Mouse (Mus musculus) layer of hippocampus, adult 2 months (tissue): ENCODE data around the gene Ctnnd1. TPM values are rescaled to one million over a fixed set of nuclear protein-coding genes. Genes with fewer than 3 reads are reported as not detected.
A peak's percentile ranks its signal among the peaks of the same experiment; 100 is the strongest.

Source experiments
- DNase-seq, 2 experiments: peaks; one replicate each; pipeline ENCODE4 v3.0.0; 2022; ENCODE audit warnings: low spot score in 2 of 2
- H3K27ac ChIP-seq: fragments of 200-600 bp; 2 replicates; pipeline ENCODE4 v1.8.1; 2022
- H3K4me3 ChIP-seq: fragments of 200-600 bp; 2 replicates; pipeline ENCODE4 v1.8.1; 2022; ENCODE audit warnings: mild to moderate bottlenecking
- CTCF ChIP-seq: fragments of 200-600 bp; conservative IDR thresholded peaks from 2 replicates; pipeline ENCODE4 v1.8.1; 2022; ENCODE audit warnings: antibody characterized with exemption, mild to moderate bottlenecking, moderate library complexity
- total RNA-seq, 2 experiments: library from RNA; stranded (reverse); gene quantifications; 2 replicates each; pipeline ENCODE4 v1.2.3; 2021

Gene Ctnnd1
- total RNA-seq, 2 experiments from 2014 or later: 43.3 to 52.9 TPM

GRCm38 (mm10) chr2:84669828-84670568 lies 19.4 kb upstream of the Ctnnd1 start:
- Histone ChIP-seq H3K27ac (peak overlapping the region; percentile 90), H3K4me3 (peak overlapping the region; percentile 92)
- no peak for TF ChIP-seq CTCF
- peak in 1 of 2 experiments; percentile 17 for DNase-seq

GRCm38 (mm10) chr2:84666081-84666480 lies 15.5 kb upstream of the Ctnnd1 start:
- DNase-seq: no peak
- no peak for TF ChIP-seq CTCF
- Histone ChIP-seq H3K27ac (no peak overlapping the region), H3K4me3 (no peak overlapping the region)

GRCm38 (mm10) chr2:84662866-84663265 lies 12.3 kb upstream of the Ctnnd1 start:
- TF ChIP-seq CTCF: peak; percentile 73
- H3K4me3 ChIP-seq: no peak overlapping the region
- no peak overlapping the region for H3K27ac ChIP-seq
- DNase-seq: no peak

GRCm38 (mm10) chr2:84660253-84660652 lies 9.7 kb upstream of the Ctnnd1 start:
- Histone ChIP-seq H3K27ac (no peak overlapping the region), H3K4me3 (no peak overlapping the region)
- peak; percentile 81 for TF ChIP-seq CTCF
- DNase-seq: peak; percentile 41 to 60

GRCm38 (mm10) chr2:84658806-84659205 lies 8.2 kb upstream of the Ctnnd1 start, which contains the start of gene Btbd18:
Btbd18 (plus strand) TSS chr2:84659079.
- no peak within 1 kb of the TSS for H3K4me3 ChIP-seq
- DNase-seq: no peak
- TF ChIP-seq CTCF: no peak
- H3K27ac ChIP-seq: no peak within 1 kb of the TSS

- Histone ChIP-seq H3K4me3 (no peak overlapping the region), H3K27ac (no peak overlapping the region)
- no peak for TF ChIP-seq CTCF
- no peak for DNase-seq
These were observed 5.3 kb upstream of the Ctnnd1 start for GRCm38 (mm10) chr2:84655864-84656263.

GRCm38 (mm10) chr2:84653354-84653753 lies 2.8 kb upstream of the Ctnnd1 start:
- Histone ChIP-seq H3K27ac (no peak overlapping the region), H3K4me3 (no peak overlapping the region)
- peak; percentile 76 for TF ChIP-seq CTCF
- DNase-seq: no peak

GRCm38 (mm10) chr2:84649674-84650073 lies 891 bp downstream of the Ctnnd1 start:
- H3K27ac ChIP-seq: peak overlapping the region; percentile 88
- H3K4me3 ChIP-seq: peak overlapping the region; percentile 90
- TF ChIP-seq CTCF: no peak
- no peak for DNase-seq

GRCm38 (mm10) chr2:84648369-84648768 lies 2.2 kb downstream of the Ctnnd1 start:
- no peak for DNase-seq
- Histone ChIP-seq H3K27ac (peak overlapping the region; percentile 88), H3K4me3 (peak overlapping the region; percentile 90)
- peak; percentile 50 for TF ChIP-seq CTCF

GRCm38 (mm10) chr2:84647051-84647568 lies 3.5 kb downstream of the Ctnnd1 start:
- H3K4me3 ChIP-seq: no peak overlapping the region
- DNase-seq: no peak

GRCm38 (mm10) chr2:84646138-84646537 lies 4.4 kb downstream of the Ctnnd1 start:
- no peak for TF ChIP-seq CTCF
- DNase-seq: no peak
- Histone ChIP-seq H3K27ac (no peak overlapping the region), H3K4me3 (no peak overlapping the region)

More at GRCm38 (mm10) chr2:84647051-84647568, 3.5 kb downstream of the Ctnnd1 start:
- no peak for TF ChIP-seq CTCF
- H3K27ac ChIP-seq: no peak overlapping the region

GRCm38 (mm10) chr2:84640833-84641232 lies 9.7 kb downstream of the Ctnnd1 start:
- Histone ChIP-seq H3K27ac (no peak overlapping the region), H3K4me3 (no peak overlapping the region)
- no peak for TF ChIP-seq CTCF
- DNase-seq: no peak

- no peak for TF ChIP-seq CTCF
- no peak for DNase-seq
- Histone ChIP-seq H3K4me3 (no peak overlapping the region), H3K27ac (peak overlapping the region; percentile 95)
These were observed 11.9 kb downstream of the Ctnnd1 start for GRCm38 (mm10) chr2:84638428-84639220.
